Mouse (Mus musculus): ENCODE measurements around the gene Tcte2. TPM values are rescaled to one million over a fixed set of nuclear protein-coding genes. Genes with fewer than 3 reads are reported as not detected.
A peak's percentile ranks its signal among the peaks of the same experiment; 100 is the strongest.

The Tcte2 gene
- polyA plus RNA-seq, 1 experiment, result 15.3 TPM

GRCm38 (mm10) chr17:13667006-13667405 lies 94.6 kb downstream of the Tcte2 start:
- TF ChIP-seq POLR2A (IDR thresholded peaks at IDR 0.05; ENCODE audit: borderline replicate concordance, extremely low read depth, insufficient read depth, insufficient read length, poor library complexity, severe bottlenecking), result no peak
- TF ChIP-seq CTCF (IDR thresholded peaks at IDR 0.05; ENCODE audit: borderline replicate concordance, extremely low read depth, insufficient read depth, insufficient read length), result no peak
- DNase-seq (ENCODE audit: low read depth), result peak; percentile 82

GRCm38 (mm10) chr17:13665731-13666130 lies 95.9 kb downstream of the Tcte2 start:
- no peak for TF ChIP-seq CTCF (IDR thresholded peaks at IDR 0.05; ENCODE audit: borderline replicate concordance, extremely low read depth, insufficient read depth, insufficient read length)
- TF ChIP-seq POLR2A (IDR thresholded peaks at IDR 0.05; ENCODE audit: borderline replicate concordance, extremely low read depth, insufficient read depth, insufficient read length, poor library complexity, severe bottlenecking), result no peak
- DNase-seq (ENCODE audit: low read depth), result no peak

DNA sequence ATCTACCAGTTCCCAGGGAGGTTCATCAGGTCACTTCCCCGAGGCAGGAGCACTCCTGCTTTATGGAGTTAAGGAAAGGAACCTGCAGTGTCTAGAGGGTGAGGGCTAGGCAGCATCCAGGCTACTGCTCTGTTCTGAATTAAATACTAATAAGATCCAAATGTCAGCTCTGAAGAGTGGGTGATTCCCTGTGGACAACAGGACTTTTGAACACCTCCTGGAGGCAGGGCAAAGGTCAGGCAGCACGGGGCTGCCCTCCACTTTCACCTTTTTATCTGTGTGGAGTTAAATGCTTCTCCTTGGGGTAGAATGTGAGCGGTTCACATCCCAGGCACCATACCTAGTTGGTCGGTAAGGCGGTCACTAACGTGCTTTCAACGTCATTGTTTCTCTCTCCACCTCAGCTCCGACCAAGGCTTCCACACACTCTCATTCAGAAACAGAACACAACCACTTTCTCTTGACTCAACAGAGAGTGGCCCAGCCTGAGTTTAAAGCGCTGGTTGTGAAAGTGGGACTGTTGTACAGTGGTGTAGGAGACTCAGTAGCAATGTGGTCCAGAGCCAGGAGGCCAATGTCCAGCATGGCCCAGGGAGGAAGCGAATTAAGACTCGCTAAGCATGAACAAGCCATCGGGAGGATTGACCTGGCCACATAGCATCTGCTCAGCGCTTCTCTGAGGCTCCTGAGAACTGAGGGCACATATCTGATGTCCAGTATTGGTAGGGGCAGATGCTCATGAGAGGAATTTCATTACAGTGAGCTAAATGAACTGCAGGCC lies 98.0 kb downstream of the Tcte2 start:
- no peak for TF ChIP-seq CTCF (IDR thresholded peaks at IDR 0.05; ENCODE audit: borderline replicate concordance, extremely low read depth, insufficient read depth, insufficient read length)
- DNase-seq (ENCODE audit: low read depth), result no peak

Other genes starting within 250 kb of the Tcte2 start
- gene Afdn, start 1.3 kb downstream of the Tcte2 start, polyA plus RNA-seq (2012; rRNA removed), result 103 and 138 TPM in 2 replicates
- 0.04 TPM in 1 of 2 replicates, not detected in the other for gene Gm7168, start 186.5 kb upstream of the Tcte2 start, polyA plus RNA-seq (2012; rRNA removed)
- not detected in 2 replicates for gene Gm7356, start 241.9 kb upstream of the Tcte2 start, polyA plus RNA-seq (2012; rRNA removed)

Measured in brain, embryonic 14.5 days (tissue).